Mouse (Mus musculus): ENCODE measurements around the gene Armc10. TPM values are rescaled to one million over a fixed set of nuclear protein-coding genes. Genes with fewer than 3 reads are reported as not detected.
"Not testable (repeated sequence)": the region's sequence is repeated elsewhere in the genome, so short reads cannot be mapped to it uniquely, and the experiment has no call there.

Armc10 gene
- total RNA-seq, 4 experiments from 2014 or later, result 7.5 to 8.3 (median 7.8) TPM

DNA sequence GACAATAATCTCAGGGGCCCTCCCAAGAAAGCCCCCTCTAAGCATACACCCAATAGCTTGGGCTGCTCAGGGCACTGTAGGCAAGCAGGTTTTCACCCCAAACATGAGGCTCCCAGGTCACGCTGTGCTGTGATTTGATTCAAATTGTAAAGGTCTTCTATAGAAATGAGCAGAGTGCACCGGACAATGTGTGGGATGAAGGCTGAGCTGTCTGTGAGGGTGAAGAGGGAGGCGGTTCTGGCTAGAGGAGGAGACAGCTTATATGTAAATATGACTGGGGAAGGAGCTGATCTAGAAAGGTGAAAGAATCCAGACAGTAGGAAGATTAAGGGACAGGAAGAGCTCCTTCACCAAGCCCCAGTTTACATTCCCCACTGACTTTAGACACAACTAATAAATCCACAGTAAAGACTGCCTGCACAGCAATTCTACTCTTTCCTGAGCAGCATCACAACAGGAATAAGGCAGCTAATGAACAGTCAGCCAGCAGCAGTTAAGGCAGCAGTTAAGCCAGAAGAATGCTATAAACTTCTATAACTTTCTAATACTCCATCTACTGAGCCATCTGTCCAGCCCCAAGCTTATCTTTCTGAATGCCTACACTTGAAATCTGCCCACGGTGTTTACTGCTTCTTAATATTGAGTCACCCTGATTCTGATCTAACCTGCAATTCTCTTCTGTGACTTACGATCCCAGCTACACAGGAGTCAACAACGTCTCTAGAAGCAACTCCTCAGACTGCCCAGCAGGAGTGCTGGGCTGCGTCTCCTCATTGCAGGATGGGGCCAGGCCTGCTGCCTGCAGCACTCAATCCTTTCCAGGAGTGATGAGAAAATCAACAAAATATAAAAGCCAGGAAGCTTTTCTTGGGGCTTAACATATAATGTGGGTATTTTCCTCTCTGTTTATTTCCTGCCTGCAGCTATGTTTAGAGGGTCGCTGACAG is 21.9 kb downstream of the Armc10 start:
- DNase-seq (ENCODE audit: low spot score), result no peak

DNA sequence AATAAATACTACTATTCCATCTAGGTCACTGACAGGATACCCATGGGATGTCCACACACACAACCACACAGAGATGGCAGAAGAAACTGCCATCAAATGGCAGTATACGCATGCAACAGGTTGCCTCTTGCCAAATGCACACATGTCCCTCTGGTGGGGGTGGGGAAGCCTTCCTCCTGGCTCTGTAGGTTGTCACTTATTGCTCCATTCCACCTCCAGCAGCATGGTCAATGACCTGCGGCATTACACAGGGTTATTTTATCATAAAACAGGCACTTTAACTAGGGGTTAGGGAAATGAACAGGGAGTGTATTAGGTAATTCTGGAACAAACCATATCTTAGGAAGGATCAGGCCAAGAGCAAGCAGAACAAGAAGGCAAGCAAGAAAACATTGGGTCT is 23.7 kb downstream of the Armc10 start:
- no peak for DNase-seq (ENCODE audit: low spot score)

DNA sequence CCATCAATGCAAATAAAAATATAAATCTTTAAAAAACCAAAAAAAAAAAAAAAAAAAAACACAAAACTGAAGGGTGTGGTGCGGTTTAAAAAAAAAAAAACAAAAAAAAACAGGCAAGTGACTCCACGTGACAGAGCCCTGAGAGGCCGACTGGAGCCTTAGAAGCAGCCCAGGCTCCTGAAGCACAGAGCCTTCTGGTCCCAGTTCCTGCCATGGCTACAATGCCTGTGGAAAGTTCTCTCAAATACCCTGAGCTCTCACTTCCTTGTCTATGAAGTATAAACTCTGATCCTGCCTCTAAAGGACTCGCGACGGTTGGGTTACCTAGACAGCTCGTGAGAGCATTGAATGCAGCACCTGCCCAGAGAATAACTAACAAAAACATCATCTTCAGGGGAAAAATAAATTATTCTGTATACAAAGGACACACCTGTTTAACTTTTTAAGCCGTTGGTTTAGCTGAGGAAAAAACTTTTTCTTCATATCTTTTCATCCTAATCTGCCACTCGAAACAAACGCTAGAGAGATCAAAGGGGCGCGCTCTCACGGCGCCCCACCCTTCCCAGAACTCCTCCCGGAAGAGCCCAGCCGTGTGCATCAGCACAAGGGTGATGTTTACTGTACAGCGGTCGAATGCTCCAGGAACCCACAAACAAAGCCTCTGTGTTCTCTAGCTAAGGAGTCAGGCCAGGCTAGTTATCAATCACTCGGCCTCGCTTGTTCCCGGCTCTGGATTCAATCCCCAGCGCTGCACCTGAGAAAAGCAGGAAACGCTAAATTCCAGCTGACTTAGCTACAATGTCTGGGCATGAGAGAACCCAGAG is 27.4 kb downstream of the Armc10 start:
- no peak for DNase-seq (ENCODE audit: low spot score)

DNA sequence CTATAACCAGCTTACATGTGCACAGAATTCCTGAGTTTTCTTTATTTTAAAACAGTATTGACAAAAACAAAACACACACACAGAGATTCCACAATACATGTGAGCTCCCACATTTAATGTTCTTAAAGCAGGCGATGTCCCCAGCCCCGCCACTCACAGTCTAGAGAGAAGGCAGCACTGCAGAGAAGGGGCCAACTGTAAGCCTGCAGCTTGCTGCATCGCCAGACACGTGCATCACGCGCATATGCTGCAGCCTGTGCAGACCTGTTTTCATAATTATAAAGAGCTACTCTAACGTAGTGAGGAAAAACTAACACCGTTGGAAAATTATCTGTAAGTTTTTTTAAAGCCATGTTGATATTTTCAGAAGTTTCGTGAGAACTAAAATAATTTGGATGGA is 28.1 kb downstream of the Armc10 start:
- DNase-seq (ENCODE audit: low spot score), result no peak

DNA sequence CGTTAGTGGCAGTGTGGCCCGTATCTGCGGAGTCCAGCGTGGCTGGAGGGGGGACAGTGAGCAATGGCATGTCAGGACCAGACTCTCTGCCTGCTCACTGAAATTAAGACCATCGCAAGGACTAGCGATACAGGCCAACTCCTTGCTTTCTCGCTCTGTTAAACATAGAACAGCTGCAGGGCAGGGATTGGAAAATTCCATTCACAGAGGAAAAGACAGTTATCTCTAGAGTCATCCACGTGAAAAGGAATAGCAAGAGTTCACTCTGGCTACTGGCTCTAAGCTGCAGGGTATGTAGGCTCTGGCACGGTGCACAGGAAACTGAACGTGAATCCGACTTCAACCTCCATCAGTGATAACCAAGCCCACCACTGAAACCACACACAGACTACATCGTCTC is 29.4 kb downstream of the Armc10 start:
- DNase-seq (ENCODE audit: low spot score), result no peak

DNA sequence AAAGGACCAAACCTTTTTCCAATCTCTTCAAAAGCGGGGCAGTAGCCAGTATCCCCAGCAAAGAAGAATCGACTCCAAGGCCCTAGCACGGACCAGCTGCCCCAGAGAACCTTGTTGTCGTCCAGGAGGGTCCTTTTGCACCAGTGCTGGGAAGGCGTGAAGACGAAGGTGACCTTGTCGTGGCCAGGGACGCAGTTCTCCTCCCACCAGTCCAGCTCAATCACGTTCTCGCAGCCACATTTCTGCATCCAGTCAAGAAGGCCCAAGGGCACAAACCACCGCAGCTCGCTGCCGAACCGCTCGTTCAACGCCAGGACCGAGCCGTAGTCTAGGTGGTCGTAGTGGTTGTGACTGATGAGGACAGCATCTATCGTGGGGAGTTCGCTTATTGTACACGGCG is 29.9 kb downstream of the Armc10 start:
- DNase-seq (ENCODE audit: low spot score), result no peak

DNA sequence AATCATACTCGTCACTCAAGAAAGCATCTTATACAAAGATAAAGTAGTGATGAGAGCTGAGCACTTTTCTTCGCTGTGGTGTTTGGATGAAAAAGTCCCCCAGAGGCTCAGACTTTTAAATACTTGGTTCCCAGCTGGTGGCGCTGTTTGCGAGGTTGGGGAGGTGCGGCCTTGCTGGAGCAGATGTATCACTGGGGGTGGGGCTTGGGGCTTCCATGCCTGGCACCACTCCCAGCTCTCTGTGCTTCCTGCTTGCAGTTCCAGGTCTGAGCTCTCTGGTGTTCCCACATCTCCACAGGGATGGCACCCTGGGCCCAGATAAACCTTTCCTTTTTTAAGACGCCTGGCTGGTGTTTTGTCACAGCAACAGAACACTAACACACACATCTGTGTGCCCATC is 32.3 kb downstream of the Armc10 start:
- DNase-seq (ENCODE audit: low spot score), result no peak

DNA sequence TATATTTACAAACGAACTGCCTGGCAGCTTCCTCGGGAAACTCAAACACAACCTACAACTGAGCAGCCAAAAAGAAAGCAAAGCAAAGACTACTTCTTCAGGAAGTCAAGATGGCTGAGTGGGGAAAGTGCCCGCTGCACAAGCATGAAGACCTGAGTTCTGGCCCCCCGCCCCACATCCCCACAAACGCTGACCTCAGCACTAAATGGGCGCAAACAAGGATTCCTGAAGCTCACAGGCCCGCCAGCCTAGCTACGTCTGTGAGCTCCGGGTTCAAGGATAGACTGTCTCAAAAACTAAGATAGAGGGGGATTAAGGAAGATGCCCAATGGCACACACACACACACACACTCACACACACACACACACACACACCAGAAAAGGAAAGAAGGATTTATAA is 32.8 kb downstream of the Armc10 start:
- DNase-seq (ENCODE audit: low spot score), result no peak

DNA sequence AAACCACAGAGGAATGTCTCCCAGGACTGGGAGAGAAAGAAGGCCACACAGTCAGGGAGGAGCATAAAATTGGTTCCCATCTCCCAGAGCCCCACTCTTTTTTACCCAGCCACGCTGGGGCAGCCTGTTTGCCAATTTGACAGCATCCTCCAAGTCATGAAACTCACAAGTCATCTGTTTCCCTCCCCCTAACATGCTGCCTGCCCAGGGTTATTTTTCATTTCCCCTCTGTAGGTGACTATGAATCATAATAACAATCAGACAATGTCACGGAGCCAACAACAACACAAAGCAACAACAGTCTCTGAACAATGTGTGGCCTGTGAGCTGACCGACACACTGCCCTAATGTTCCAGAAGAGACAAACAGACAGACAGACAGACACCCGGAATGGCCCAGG is 34.4 kb downstream of the Armc10 start:
- DNase-seq (ENCODE audit: low spot score), result no peak

DNA sequence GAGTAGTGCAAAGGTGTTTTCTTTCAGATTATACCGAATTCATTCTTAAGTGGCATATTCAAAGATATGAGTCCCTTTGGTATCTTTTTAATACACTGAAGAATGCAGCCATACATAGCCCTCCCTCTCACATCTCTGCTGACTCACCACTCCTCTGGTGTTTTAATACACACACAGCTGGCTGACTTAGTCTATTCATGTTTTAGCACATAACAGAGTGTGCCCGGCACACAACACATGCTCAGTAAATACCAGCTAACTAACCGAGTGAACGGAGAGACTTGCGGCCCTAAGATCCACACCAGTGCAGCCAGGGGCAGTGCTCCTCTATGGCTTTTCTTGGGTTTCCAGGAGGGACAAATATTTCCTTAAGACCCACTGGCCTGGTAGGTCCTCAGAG is 35.3 kb downstream of the Armc10 start:
- no peak for DNase-seq (ENCODE audit: low spot score)

DNA sequence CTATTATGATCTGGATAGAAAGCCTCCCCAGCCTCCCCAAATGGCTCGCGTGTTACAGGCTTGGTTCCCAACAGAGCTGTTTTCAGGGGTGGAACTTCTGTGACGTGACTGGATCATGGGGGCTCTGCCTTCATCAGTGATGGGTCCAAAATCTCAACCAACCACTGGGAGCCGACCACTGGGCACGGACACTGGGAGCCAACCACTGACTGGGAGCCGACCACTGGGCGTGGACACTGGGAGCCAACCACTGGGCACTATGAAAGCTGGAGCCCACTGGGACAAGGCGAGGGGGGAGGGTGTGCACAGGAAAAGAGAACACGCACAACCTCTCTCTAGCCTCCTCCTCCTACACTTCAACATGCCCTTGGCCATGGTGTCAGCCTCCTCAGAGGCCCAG is 38.2 kb downstream of the Armc10 start:
- DNase-seq (ENCODE audit: low spot score), result no peak

DNA sequence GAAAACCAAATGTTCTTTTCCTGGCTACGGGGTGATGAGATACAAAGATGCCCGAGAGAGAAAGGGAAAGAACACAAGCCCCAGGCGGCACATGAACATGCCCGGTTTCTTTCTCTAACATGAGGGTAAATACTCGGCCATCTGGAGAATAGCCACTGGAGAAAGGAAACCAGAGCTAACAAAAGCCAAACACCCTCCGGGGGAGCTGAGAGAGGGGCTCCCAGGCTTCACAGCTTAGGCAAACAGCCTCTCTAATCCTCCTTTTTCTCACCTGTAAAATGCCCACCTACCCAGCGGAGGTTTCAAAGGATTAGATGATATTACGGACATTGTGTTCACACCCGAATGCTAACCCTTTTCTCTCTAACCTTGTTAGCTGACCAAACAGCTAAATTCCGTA is 39.4 kb downstream of the Armc10 start:
- DNase-seq (ENCODE audit: low spot score), result no peak

DNA sequence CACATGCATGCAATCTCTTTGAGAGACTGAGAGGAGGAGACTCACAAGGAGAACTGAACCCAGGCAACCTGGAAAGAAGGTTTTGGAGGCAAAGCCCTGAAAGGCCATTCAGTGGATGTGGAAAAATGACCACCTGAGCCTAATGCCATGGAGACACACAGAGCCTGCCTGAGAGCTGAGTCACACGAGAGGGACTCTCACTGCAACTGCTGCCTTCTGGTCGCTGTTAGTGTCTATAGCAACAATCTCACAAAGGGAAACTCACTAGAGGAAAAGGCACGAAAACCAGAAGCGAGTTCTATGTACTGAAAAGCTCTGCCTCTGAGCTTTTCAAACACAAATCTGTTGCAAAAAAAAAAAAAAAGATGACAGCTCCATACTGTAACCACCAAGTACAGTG is 41.4 kb downstream of the Armc10 start:
- DNase-seq (ENCODE audit: low spot score), result no peak

DNA sequence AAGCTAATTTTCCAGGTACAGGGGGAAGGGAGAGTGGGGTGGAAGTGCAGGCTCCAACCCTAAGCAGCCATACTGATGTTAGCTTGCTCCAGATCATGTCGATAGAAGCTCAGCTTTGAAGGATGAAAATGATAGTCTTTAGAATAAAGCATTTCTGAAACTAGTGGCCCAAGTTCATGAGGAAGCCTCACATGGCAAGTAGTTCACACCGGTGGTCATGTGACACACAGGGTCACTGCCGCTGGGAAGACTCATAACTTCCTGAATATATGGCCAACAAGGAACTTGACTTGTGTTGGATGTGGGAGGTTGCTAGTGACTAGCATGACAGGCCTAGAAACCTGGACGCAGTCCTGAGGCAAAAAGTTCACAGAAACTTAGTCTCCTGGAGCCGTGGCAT is 46.6 kb downstream of the Armc10 start:
- no peak for DNase-seq (ENCODE audit: low spot score)

DNA sequence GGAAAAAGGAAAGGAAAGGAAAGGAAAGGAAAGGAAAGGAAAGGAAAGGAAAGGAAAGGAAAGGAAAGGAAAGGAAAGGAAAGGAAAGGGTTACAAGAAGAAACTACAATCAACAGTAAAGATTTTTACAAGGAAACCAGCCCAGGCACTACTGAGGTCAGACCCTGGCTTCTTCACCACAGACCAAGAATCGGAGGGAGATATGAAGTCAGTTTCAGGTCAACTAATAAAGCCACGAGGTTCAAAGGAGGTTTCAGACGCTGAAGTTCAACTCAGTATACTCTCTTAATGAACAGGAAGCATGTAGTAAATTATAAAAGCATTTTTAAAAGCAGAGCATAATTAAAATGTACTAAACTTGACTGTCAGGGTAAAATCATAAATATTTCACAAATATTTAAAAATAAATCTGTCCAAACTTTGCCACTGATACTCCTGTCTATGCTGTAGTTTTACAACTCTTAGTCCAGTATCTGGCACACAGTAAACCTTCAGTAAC is 47.8 kb downstream of the Armc10 start:
- no peak for DNase-seq (ENCODE audit: low spot score)

DNA sequence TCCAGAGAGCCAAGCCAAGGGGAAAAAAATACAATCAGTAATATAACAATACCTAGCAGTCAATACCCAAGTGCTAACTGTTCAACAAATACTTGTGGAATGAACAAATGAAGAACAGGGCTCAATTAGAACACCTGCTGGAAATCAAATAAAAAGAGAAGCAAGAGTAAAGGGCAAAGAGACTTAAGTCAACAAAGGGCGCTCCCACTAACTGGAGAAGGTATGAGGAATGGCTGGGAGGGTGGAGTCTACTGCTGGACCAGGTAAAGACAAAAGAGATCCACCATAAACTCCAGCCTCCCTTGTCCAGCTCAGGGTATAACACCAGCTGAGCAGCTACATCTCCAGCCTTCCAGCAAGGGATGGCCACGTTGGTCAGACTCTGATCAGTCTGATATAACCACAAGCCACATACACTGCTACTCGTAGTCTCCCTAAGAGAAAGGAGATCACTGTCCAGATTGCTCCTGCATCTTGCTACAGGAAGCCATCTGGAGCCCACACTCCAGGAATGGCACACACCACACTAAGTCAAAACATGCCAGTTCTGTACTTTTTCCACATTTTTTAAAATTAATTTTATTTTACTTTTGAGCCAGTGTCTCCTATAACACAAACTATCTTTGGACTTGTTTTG is 49.4 kb downstream of the Armc10 start:
- no peak for DNase-seq (ENCODE audit: low spot score)

DNA sequence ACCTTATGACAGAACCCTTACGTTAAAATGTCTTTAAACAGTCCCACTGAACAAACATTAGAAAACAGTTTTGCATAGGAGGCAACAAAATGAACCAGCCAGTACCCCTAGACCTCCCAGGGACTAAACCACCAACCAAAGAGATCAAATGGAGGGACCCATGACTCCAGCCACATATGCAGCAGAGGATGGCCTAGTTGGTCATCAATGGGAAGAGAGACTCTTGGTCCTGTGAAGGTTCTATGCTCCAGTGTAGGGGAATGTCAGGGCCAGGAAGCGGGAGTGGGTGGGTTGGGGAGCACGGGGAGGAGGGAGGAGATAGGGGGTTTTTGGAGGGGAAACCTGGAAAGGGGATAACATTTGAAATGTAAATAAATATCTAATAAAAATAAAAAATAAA is 53.9 kb downstream of the Armc10 start:
- not testable (repeated sequence) for DNase-seq (ENCODE audit: low spot score)

DNA sequence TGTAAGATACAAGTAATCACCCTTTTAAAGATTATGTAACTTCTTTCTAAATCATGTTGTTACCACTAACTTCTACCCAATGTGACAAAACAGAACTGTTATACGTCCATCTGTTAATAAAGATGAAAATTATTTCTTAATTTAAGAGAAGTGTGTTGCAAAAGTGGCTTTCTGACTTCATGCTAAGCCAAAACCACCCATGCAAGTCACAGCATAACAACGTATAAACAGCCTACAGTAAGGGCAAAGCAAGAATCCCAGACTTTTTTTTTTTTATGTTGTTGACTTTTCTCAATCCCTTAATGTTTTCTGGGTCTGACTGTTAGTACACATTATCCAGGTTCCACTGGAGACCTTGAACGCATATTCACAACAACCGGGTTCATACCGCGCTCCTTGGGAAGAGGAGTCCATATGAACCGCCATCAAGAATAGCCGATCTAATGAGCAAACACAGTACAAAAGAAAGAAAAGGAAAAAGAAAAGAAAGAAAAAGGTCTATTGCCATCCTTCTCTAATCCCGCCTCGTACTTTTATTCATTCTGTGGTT is 54.7 kb downstream of the Armc10 start:
- no peak for DNase-seq (ENCODE audit: low spot score)

DNA sequence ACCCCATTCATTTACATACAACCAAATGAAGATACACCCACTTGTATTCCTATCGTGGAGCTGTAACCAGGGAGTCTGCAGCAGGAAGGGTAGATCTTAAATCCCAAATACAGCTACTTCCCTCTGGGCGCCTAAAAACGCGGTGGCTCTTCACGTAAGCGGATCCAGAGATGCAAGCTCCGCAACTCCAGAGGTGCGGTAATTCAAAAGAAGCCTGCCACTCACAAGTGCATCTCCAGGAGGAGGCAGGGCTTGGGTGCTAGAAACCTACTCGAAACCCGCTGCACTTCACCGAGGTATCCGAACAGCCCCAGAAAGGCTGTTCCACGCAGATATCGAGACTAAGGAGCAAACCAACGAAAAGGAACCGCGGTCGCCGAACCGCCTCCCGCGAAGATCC is 55.3 kb downstream of the Armc10 start:
- no peak for DNase-seq (ENCODE audit: low spot score)

DNA sequence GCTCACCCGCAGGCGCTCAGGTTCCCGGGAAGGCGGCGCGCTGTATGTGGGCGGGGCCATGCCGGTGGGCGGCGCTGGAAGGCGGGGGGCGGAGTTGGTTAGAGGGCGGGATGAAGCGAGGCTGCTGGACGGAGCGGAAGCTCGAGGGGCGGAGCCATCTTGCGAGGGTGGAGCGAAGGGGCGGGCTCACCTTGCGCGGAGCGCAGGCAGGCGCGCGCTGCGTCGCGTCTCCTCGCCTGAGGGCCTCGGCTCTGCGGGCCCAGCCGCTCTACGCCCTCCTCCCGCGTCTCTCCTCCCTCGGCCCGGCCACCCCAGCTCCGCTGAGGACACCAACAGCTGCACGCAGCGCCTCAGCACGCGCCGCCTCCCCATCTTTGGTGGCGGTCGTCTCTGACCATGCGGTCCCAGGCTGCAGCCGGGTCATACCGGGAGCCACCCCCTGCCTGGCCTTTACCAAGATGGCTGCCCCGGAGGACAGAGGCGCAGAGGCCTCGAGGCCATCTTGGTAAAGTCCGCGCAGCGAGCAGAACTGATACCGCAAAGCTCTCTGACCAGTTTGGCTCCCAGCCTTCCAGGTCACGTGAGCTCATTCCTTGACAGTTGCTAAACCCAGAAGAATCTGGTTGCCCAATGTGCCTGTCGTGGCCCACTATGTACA is 55.9 kb downstream of the Armc10 start, which contains the start of gene Napepld:
Gene Napepld (minus strand): TSS at position 46 of the 658 bp plus-strand sequence.
- DNase-seq (ENCODE audit: low spot score), result peak; percentile 99

DNA sequence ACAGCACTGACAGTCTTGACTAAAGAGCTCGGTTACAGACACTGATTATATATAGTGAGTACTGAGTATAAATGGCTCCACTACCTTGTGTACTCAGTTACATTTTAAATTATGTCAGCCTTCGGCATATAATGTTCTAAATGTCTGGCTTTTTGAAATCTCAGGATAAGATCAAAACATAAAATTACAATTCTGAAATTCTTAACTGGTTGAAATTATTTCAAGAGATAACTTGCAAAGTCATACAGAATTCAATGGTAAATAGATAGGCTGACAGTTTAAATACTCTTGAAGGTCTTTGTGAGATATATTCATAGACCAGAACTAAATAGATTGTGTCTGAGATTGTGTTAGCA is 56.4 kb downstream of the Armc10 start:
- no peak for DNase-seq (ENCODE audit: low spot score)

Measured in heart, adult 8-10 months (tissue).